Mouse (Mus musculus): ENCODE results near the gene Mpp2.

DNA sequence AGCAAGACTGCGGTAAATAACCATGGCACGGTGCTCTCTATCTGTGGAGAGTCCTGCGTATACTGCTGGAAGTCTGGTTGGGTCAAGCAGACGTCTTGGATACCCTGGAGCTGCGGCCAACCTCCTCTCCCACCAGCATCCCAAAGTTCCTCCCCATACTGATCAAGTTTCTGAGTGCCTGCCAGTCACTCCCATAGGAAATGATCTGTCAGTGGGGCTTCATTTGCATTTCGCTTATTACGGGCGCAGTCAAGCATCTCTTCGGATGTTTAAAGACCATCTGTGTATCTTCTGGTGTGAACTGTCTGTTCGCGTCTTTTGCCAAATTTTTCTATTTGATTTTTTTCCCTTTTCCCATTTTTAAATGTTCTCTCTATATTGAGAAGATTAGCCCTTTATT lies 18.7 kb downstream of the Mpp2 start:
- TF ChIP-seq POLR2A (IDR thresholded peaks at IDR 0.05; ENCODE audit: low read depth, low read length): no peak
- no peak for TF ChIP-seq CTCF (IDR thresholded peaks at IDR 0.05; ENCODE audit: borderline replicate concordance, insufficient read depth, low read length)
